Mouse (Mus musculus) right cerebral cortex, postnatal 10 days (tissue): Measurements from ENCODE around the gene Dnah10.
A peak's percentile ranks its signal among the peaks of the same experiment; 100 is the strongest.

Experiments used
- DNase-seq, 2 experiments: peaks; one replicate each; pipeline ENCODE4 v3.0.0; 2021; ENCODE audit warnings: low spot score in 2 of 2

The Dnah10 gene

GRCm38 (mm10) chr5:124812466-124812865 is 87.6 kb downstream of the Dnah10 start:
- no peak for DNase-seq

GRCm38 (mm10) chr5:124814797-124815196 is 89.9 kb downstream of the Dnah10 start:
- no peak for DNase-seq

- no peak for DNase-seq
Observed at GRCm38 (mm10) chr5:124817050-124817449, 92.2 kb downstream of the Dnah10 start.

GRCm38 (mm10) chr5:124822128-124822894 is 97.4 kb downstream of the Dnah10 start:
- peak in 1 of 2 experiments; percentile 65 for DNase-seq

- no peak for DNase-seq
Observed at GRCm38 (mm10) chr5:124830331-124830730, 105.4 kb downstream of the Dnah10 start.

DNA sequence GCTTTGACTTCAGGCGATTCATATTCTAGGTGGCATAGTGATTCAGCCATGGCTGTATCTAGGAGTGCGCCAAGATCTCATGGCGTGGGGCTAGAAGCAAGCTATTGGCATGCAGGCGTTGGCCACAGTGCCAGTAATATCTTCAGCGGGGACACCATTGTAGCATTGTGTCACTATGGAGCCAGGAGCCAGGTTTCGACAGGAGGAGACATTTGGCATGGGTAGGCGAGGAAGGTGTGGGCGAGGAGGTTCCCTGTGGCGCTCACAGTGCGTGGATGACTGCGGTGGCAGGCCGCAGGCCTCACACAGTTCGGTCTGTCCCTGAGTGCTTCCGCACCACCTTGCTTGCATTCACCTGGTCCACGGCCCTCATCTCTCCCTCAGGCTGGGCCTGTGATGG is 110.3 kb downstream of the Dnah10 start:
- no peak for DNase-seq

- DNase-seq, result no peak
Observed at GRCm38 (mm10) chr5:124836075-124836474, 111.2 kb downstream of the Dnah10 start.

DNA sequence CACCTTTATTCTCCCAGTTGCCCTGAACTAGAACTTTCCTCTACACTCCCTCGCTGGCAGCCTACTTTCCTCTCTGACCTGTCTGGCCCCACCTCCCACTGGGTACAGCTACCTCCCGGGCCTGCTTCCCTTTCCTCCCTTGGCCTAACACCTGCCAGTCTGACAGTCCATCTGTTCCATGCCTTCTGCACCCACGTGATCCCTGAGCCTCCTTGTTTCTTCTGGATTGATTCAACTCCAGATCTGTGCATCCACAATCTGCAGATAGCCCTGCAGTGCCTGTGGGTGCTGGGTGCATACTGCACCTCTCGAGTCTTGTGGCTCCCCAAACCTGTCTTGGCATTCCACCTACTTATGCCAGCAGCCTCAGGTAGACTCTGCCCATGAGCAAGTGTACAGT is 111.7 kb downstream of the Dnah10 start:
- no peak for DNase-seq

- DNase-seq, result no peak
Observed at GRCm38 (mm10) chr5:124840202-124840601, 115.3 kb downstream of the Dnah10 start.

DNA sequence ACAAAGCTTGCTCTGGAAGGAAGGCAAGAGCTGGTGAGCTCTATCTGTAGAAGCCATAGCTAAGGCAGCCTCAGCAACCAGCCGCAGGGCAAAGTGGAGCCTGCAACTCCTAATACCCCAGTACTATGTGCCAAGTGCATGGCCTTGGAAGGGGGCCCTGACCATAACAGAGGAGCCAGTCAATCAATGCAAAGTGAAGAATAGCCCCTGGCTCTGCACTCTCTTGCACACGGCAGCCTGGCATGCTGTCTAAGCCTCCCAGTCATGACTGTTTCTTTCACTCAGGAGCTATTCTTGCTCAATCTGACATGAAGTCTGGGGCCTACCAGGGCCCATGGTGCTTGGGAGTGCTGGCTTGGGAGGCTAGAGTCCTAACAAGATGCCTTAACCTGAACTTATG is 115.8 kb downstream of the Dnah10 start:
- DNase-seq, result peak in 1 of 2 experiments; percentile 56

DNA sequence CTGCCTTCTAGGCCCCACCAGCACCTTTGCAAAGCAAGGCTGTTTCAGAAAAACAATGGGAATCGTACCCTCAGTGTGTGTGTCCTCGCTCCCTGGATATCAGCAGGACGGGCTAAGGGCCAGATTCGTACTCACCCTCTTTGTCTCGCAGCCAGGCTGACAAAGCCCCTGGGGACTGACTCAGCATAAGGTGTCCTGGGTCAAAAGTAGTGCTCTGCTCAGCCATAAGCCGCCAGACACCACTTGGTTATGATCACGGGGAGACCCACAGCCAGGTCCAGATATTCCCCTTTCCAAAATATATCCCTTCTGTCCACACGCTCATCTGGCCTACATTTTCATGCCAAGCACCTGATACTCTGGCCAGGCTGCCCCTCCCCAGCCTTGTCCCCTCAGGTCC is 118.5 kb downstream of the Dnah10 start:
- DNase-seq, result no peak

DNA sequence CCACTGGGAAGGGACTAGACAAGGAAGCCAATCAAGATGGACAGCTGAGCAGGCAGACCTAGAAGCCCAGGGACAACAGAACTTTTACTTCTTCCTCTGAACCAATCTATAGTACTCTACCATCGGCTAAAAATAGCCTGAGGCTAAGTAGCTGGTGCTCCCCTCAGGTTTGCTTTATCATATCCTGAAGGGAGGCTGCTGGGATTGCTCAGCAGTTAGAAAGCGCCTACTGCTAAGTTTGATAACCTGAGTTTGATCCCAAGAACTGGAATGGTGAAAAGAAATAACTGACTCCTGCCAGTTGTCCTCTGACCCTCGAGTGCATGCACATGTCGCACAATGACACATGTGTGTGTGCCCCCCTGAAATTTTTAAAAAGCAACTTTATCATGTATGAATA is 120.0 kb downstream of the Dnah10 start:
- no peak for DNase-seq

DNA sequence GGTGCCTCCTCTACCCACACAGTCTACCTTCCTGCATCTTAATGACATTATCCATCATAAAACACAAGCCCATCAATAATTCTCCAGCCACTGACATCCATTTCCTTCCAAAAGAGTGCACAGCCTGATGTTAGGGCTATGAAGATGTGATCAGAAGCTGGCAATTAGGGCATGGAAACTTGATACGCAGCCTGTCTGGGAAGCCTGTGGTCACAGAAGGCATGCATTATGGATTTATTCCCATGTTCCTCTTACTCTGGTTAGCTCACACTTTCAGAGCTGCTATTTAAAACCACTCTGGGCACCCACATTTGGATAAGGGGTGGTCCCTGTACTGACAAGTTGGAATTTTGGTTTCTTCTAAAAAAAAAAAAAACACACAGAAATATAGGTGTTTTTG is 122.1 kb downstream of the Dnah10 start:
- DNase-seq, result no peak

DNA sequence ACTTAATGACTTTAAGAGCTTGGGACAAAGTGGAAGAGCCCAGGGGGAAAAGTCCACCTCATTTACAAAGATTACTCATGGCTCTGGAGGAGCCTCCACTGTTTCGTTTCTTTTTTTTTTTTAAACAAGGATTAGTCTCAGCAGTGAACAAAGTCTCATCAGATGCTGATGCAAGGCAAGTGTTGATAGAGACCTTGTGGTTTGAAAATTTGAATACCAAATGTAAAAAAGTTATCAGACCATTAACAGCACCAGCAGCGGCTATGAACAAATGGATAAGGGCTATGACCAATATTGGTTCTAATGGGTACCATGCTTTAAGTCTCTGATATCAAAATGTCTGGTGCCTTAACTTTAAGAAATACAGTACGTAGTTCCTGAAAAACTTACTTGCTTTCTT is 124.1 kb downstream of the Dnah10 start:
- no peak for DNase-seq

DNA sequence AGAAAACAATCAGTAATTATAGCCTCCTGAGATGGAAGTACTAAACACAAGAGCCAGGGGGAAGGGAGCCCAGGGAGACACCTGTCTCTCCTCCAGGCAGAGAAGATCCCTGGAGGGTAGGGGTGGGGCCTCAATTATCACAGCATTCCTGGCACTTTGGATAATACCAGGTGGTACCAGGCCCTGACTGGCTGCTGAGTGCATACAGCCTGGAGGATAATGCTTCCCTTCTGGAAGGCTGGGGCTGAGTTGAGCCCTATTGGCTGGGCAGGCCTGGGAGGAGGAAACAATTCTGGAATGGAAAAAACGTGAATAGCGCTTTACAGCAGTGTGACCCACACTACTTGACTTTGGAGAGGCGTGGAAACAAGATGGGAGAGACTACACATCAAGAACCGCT is 126.7 kb downstream of the Dnah10 start:
- DNase-seq, result no peak

- DNase-seq, result no peak
Observed at GRCm38 (mm10) chr5:124852294-124852693, 127.4 kb downstream of the Dnah10 start.

GRCm38 (mm10) chr5:124853079-124853478 is 128.2 kb downstream of the Dnah10 start:
- DNase-seq, result no peak

DNA sequence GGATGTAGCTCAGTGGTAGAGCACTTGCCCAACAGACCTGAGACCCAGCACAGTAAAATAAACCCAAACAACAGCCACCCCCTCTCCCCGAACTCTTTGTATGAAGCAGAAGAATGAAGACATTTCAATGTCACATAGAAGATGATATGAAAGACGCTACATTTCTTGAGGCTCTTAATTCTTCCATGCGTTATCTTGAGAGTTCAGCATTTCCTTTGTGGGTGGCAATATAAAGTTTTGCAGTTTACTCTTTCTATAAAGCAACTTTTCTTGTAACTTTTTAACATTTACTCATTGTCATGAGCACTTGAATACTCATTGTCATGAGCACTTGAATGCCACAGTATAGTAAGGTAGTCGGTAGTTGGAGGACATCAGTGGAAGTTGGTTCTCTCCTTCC is 129.3 kb downstream of the Dnah10 start:
- no peak for DNase-seq

DNA sequence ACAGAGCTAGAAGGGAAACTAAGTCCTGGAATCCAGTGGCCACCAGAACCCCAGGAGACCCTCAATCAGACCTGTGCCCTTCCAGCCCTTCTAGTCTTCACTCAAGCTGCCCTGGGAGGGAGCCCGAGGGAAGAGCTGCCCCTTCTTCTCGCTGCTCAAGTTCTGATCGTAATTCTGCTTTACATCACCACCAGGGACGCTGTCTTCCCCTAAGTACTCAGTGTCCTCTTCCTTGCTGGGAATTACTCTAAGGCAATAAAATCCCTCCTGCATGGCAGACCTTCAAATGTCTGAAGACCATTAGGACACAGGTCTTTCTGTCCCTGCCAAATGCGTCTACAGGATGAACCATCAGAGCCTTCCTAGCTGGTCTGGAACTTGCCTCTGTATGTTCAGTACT is 135.1 kb downstream of the Dnah10 start:
- DNase-seq, result no peak

DNA sequence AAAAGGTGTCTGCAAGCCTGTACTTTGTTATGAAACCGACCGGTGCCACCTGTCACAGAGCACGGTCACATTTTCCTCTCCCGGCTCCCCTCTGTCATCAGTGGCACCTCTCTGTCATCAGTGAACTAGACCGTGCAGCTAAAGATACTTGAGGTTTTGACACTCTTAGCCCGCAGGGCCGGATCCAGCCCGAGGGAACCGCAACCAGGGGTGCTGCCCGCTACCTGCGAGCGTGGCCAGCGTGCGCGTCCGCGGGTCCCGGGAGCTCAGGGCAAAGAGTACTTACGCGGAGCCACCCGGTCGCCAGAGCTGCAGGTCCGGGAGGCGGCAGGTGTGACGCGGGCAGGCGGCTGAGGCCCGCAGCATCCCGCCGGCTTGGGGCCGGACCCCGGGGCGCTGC is 136.6 kb downstream of the Dnah10 start:
- peak in 1 of 2 experiments; percentile 55 for DNase-seq

- DNase-seq, result peak; percentile 99
Observed at GRCm38 (mm10) chr5:124862013-124862866, 137.4 kb downstream of the Dnah10 start, which contains the start of the genes Ccdc92 and Zfp664. Ccdc92 (minus strand) TSS chr5:124862424. Zfp664 (plus strand) TSS chr5:124862691.

- peak; percentile 37 to 41 for DNase-seq
Observed at GRCm38 (mm10) chr5:124862871-124863741, 138.2 kb downstream of the Dnah10 start.
